31 mouse cellular contexts compared by ENCODE assay signal in the genomic region with DNA sequence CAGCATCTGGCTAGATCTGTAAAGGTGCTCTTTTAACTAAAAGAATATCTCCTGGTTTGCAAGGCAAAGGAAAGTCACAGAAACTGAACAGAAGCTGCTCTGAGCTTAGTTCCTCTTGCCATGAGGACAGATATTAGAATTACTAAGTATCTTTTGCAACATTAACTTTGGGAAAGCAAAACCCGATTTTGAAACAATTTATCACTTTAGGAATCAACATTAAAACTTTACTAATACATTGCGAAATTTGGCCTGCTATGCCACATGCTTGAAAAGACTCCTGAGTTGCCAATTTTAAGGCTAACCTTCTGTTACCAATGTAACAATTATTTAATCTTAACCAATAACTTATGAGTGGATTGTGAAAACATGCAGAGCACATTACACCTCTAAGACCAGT. TPM values are rescaled to one million over a fixed set of nuclear protein-coding genes. Genes with fewer than 3 reads are reported as not detected.
"Had no signal": no experiment of that assay in that cellular context is flagged by ENCODE, and none has a peak within 500 bp of the region (broad histone marks: within the 10 kb centered on the region; RNA-seq: fewer than 3 reads in every experiment).

No protein-coding gene starts in this region.

RNA-seq across cellular contexts. Expression of gene Rdh16, which starts 20.9 kb away (rescaled TPM):
- total RNA-seq: common myeloid progenitor, adult 5-6 weeks; forebrain, postnatal 0 days; gastrocnemius, adult 2 months; gastrocnemius, postnatal 14 days; gastrocnemius, postnatal 25 days; gastrocnemius, postnatal 36 days; granulocyte monocyte progenitor cell, adult 5-6 weeks; heart, adult 2 months; heart, adult 8-10 months had no signal
- polyA plus RNA-seq: embryonic facial prominence, embryonic 10.5 days; embryonic facial prominence, embryonic 11.5 days; embryonic facial prominence, embryonic 12.5 days; embryonic facial prominence, embryonic 13.5 days; embryonic facial prominence, embryonic 14.5 days; embryonic facial prominence, embryonic 15.5 days; erythroblast, embryonic 14.5 days; forebrain, embryonic 10.5 days; forebrain, embryonic 11.5 days; forebrain, embryonic 12.5 days; forebrain, embryonic 13.5 days; forebrain, embryonic 15.5 days; forebrain, embryonic 16.5 days; heart, adult 2 months had no signal

RNA-seq across cellular contexts. Expression of gene Rdh19, which starts 27.9 kb away (rescaled TPM):
- total RNA-seq: common myeloid progenitor, adult 5-6 weeks; forebrain, postnatal 0 days; gastrocnemius, adult 18-20 months; gastrocnemius, adult 2 months; gastrocnemius, adult 8-10 months; gastrocnemius, postnatal 10 days; gastrocnemius, postnatal 14 days; gastrocnemius, postnatal 25 days; gastrocnemius, postnatal 36 days; gastrocnemius, postnatal 4 days; granulocyte monocyte progenitor cell, adult 5-6 weeks; heart, adult 18-20 months; heart, adult 2 months; heart, adult 8-10 months had no signal
- polyA plus RNA-seq: cortical plate, adult 2 months; embryonic facial prominence, embryonic 10.5 days; embryonic facial prominence, embryonic 11.5 days; embryonic facial prominence, embryonic 12.5 days; embryonic facial prominence, embryonic 13.5 days; embryonic facial prominence, embryonic 14.5 days; embryonic facial prominence, embryonic 15.5 days; erythroblast, embryonic 14.5 days; forebrain, embryonic 10.5 days; forebrain, embryonic 11.5 days; forebrain, embryonic 12.5 days; forebrain, embryonic 13.5 days; forebrain, embryonic 14.5 days; forebrain, embryonic 15.5 days; forebrain, embryonic 16.5 days; forebrain, postnatal 0 days; frontal cortex, adult 2 months; gonadal fat pad, adult 2 months; heart, adult 2 months had no signal

RNA-seq across cellular contexts. Expression of gene Rdh16f2, which starts 44.5 kb away (rescaled TPM):
- total RNA-seq: common myeloid progenitor, adult 5-6 weeks; forebrain, postnatal 0 days; gastrocnemius, adult 18-20 months; gastrocnemius, adult 2 months; gastrocnemius, adult 8-10 months; gastrocnemius, postnatal 10 days; gastrocnemius, postnatal 14 days; gastrocnemius, postnatal 25 days; gastrocnemius, postnatal 36 days; gastrocnemius, postnatal 4 days; granulocyte monocyte progenitor cell, adult 5-6 weeks; heart, adult 18-20 months; heart, adult 2 months; heart, adult 8-10 months had no signal
- polyA plus RNA-seq: cortical plate, adult 2 months; embryonic facial prominence, embryonic 10.5 days; embryonic facial prominence, embryonic 11.5 days; embryonic facial prominence, embryonic 12.5 days; embryonic facial prominence, embryonic 13.5 days; embryonic facial prominence, embryonic 14.5 days; embryonic facial prominence, embryonic 15.5 days; erythroblast, embryonic 14.5 days; forebrain, embryonic 10.5 days; forebrain, embryonic 11.5 days; forebrain, embryonic 12.5 days; forebrain, embryonic 13.5 days; forebrain, embryonic 14.5 days; forebrain, embryonic 15.5 days; forebrain, embryonic 16.5 days; forebrain, postnatal 0 days; frontal cortex, adult 2 months; heart, adult 2 months had no signal

RNA-seq across cellular contexts. Expression of gene Rdh9, which starts 45.6 kb away (rescaled TPM):
- total RNA-seq: common myeloid progenitor, adult 5-6 weeks; gastrocnemius, adult 18-20 months; granulocyte monocyte progenitor cell, adult 5-6 weeks; heart, adult 18-20 months; heart, adult 2 months had no signal
- polyA plus RNA-seq: embryonic facial prominence, embryonic 10.5 days; embryonic facial prominence, embryonic 11.5 days; embryonic facial prominence, embryonic 15.5 days; erythroblast, embryonic 14.5 days; forebrain, embryonic 11.5 days had no signal
